In genomic region chr9:62050801-62051200, GRCm38 (mm10) we compare ENCODE assay signal across 8 mouse cellular contexts. TPM values are rescaled to one million over a fixed set of nuclear protein-coding genes. Genes with fewer than 3 reads are reported as not detected.
DNase-seq lines count a peak whose midpoint lies in the region; ATAC-seq and TF ChIP-seq lines count a peak whose summit lies in the region.

No protein-coding gene starts in this region.

- no peaks in the 10 kb centered on the region for H3K9me3 ChIP-seq in intestine, postnatal 0 days (ENCODE audit: control insufficient read depth)
- H3K9me3 ChIP-seq in intestine, embryonic 15.5 days: no peaks in the 10 kb centered on the region
- no peaks in the 10 kb centered on the region for H3K9me3 ChIP-seq in kidney, embryonic 14.5 days (ENCODE audit: control insufficient read depth, low read length)
- H3K9me3 ChIP-seq in stomach, postnatal 0 days (ENCODE audit: control insufficient read depth, low read length): no peaks in the 10 kb centered on the region

- no peak overlapping the region for H3K9ac ChIP-seq in intestine, postnatal 0 days (ENCODE audit: low read depth, low read length)
- no peak overlapping the region for H3K9ac ChIP-seq in intestine, embryonic 15.5 days
- no peak overlapping the region for H3K9ac ChIP-seq in kidney, embryonic 14.5 days (ENCODE audit: low read depth, low read length)
- no peak overlapping the region for H3K9ac ChIP-seq in stomach, postnatal 0 days (ENCODE audit: low read length)

- no peak for ATAC-seq in intestine, postnatal 0 days
- ATAC-seq in intestine, embryonic 15.5 days: no peak
- 0 out of 2 replicates have a peak, but pooled peaks have one; percentile 24 for ATAC-seq in kidney, embryonic 14.5 days (ENCODE audit: low FRiP score, low TSS enrichment)
- ATAC-seq in stomach, postnatal 0 days (ENCODE audit: low FRiP score, low TSS enrichment): peak; percentile 58

- 49% methylated on average over 4 of the region's 4 CpGs for WGBS in intestine, postnatal 0 days
- 55% methylated on average over 4 of the region's 4 CpGs for WGBS in intestine, embryonic 15.5 days
- 59% methylated on average over 4 of the region's 4 CpGs for WGBS in kidney, embryonic 14.5 days
- WGBS in stomach, postnatal 0 days: 47% methylated on average over 4 of the region's 4 CpGs

- peak; percentile 46 for DNase-seq in 3T3-L1 (ENCODE audit: low read depth, low spot score)
- DNase-seq in ES-CJ7 (ENCODE audit: low read depth, low spot score): peak; percentile 59
- peak; percentile 40 for DNase-seq in stomach, postnatal 0 days (ENCODE audit: low spot score)
- no peak for DNase-seq in urinary bladder, adult 2 months (ENCODE audit: low spot score)
- DNase-seq in ovary, postnatal 10 days (ENCODE audit: low spot score): no peak

- H3K4me3 ChIP-seq in intestine, postnatal 0 days (ENCODE audit: low read depth, low read length): no peak overlapping the region
- H3K4me3 ChIP-seq in intestine, embryonic 15.5 days (replicated peaks): no peak overlapping the region
- H3K4me3 ChIP-seq in kidney, embryonic 14.5 days (ENCODE audit: low read length): no peak overlapping the region
- no peak overlapping the region for H3K4me3 ChIP-seq in stomach, postnatal 0 days (ENCODE audit: low read depth, low read length)

- TF ChIP-seq CTCF in intestine, postnatal 0 days (IDR thresholded peaks at IDR 0.05; ENCODE audit: low read depth): peak; percentile 79
- peak; percentile 86 for TF ChIP-seq CTCF in stomach, postnatal 0 days (IDR thresholded peaks at IDR 0.05; ENCODE audit: low read depth)

- H3K27ac ChIP-seq in intestine, postnatal 0 days (ENCODE audit: low read depth, low read length): no peak overlapping the region
- H3K27ac ChIP-seq in intestine, embryonic 15.5 days: no peak overlapping the region
- no peak overlapping the region for H3K27ac ChIP-seq in kidney, embryonic 14.5 days (ENCODE audit: low read depth, low read length)
- H3K27ac ChIP-seq in stomach, postnatal 0 days (replicated peaks): no peak overlapping the region

- no peaks in the 10 kb centered on the region for H3K36me3 ChIP-seq in intestine, postnatal 0 days (ENCODE audit: control insufficient read depth, insufficient read depth)
- no peaks in the 10 kb centered on the region for H3K36me3 ChIP-seq in intestine, embryonic 15.5 days
- H3K36me3 ChIP-seq in kidney, embryonic 14.5 days (ENCODE audit: control insufficient read depth, insufficient read depth, low read length): no peaks in the 10 kb centered on the region
- no peaks in the 10 kb centered on the region for H3K36me3 ChIP-seq in stomach, postnatal 0 days (ENCODE audit: control insufficient read depth, insufficient read depth, low read length)

- H3K4me2 ChIP-seq in intestine, postnatal 0 days (replicated peaks; ENCODE audit: low read depth): no peak overlapping the region
- no peak overlapping the region for H3K4me2 ChIP-seq in intestine, embryonic 15.5 days (replicated peaks)
- H3K4me2 ChIP-seq in kidney, embryonic 14.5 days (replicated peaks; ENCODE audit: low read depth, low read length): no peak overlapping the region
- H3K4me2 ChIP-seq in stomach, postnatal 0 days (replicated peaks; ENCODE audit: low read depth): no peak overlapping the region

- no peaks in the 10 kb centered on the region for H3K27me3 ChIP-seq in intestine, postnatal 0 days (replicated peaks; ENCODE audit: control insufficient read depth, insufficient read depth, low read length)
- no peaks in the 10 kb centered on the region for H3K27me3 ChIP-seq in intestine, embryonic 15.5 days (replicated peaks)
- no peaks in the 10 kb centered on the region for H3K27me3 ChIP-seq in kidney, embryonic 14.5 days (ENCODE audit: control insufficient read depth, insufficient read depth, low read length)
- H3K27me3 ChIP-seq in stomach, postnatal 0 days (ENCODE audit: control insufficient read depth, insufficient read depth, low read length): no peaks in the 10 kb centered on the region

- H3K4me1 ChIP-seq in intestine, postnatal 0 days (replicated peaks; ENCODE audit: control insufficient read depth, insufficient read depth, low read length): no peaks in the 10 kb centered on the region
- no peaks in the 10 kb centered on the region for H3K4me1 ChIP-seq in intestine, embryonic 15.5 days (replicated peaks)
- no peaks in the 10 kb centered on the region for H3K4me1 ChIP-seq in kidney, embryonic 14.5 days (ENCODE audit: control insufficient read depth, insufficient read depth, low read length)
- no peaks in the 10 kb centered on the region for H3K4me1 ChIP-seq in stomach, postnatal 0 days (replicated peaks; ENCODE audit: control insufficient read depth, insufficient read depth)

- no peak for TF ChIP-seq EP300 in stomach, postnatal 0 days (optimal IDR thresholded peaks at IDR 0.05)

RNA-seq across cellular contexts. Expression of gene Paqr5, which starts 24.1 kb away (rescaled TPM):
- polyA plus RNA-seq in intestine, postnatal 0 days (2015; fragmentation: Nextera tagmentation; extraction: Ambion mirVana): 2.1 and 5.1 TPM in 2 replicates
- 7.6 and 9.6 TPM in 2 replicates for polyA plus RNA-seq in intestine, embryonic 15.5 days (2015; fragmentation: Nextera tagmentation; extraction: Ambion mirVana)
- polyA plus RNA-seq in kidney, embryonic 14.5 days (2014; fragmentation: Nextera tagmentation; extraction: Ambion mirVana): 11.0 and 17.0 TPM in 2 replicates
- polyA plus RNA-seq in stomach, postnatal 0 days (2015; fragmentation: Nextera tagmentation; extraction: Ambion mirVana): 92.5 and 97.2 TPM in 2 replicates
- polyA plus RNA-seq in urinary bladder, adult 2 months (2012; rRNA removed): 125 and 147 TPM in 2 replicates

Comparison
In these comparisons a context has a peak if more than half of its experiments do, and no peak if none do; other contexts are left out.
1. ATAC-seq: peak in kidney, embryonic 14.5 days (single experiment) and stomach, postnatal 0 days (single experiment); none in intestine, postnatal 0 days (single experiment) and intestine, embryonic 15.5 days (single experiment).
2. DNase-seq: peak in 3T3-L1 (single experiment), ES-CJ7 (single experiment) and stomach, postnatal 0 days (single experiment); none in urinary bladder, adult 2 months (single experiment) and ovary, postnatal 10 days (single experiment).